Mouse (Mus musculus) intestine, postnatal 0 days (tissue): ENCODE results near the gene A530084C06Rik. TPM values are rescaled to one million over a fixed set of nuclear protein-coding genes. Genes with fewer than 3 reads are reported as not detected.

Experiments used
- ATAC-seq: fragments of 200-750 bp; cut with Nextera tagmentation; 2 replicates; pipeline ENCODE4 v1.8.0; 2017; ENCODE audit warnings: mild to moderate bottlenecking, moderate TSS enrichment, moderate library complexity
- H3K27ac ChIP-seq: fragments of 300-500 bp; sonication (generic); 2 replicates; pipeline ENCODE4 v1.5.1; 2014; ENCODE audit warnings: mild to moderate bottlenecking, low read depth, low read length, moderate library complexity
- H3K27me3 ChIP-seq: fragments of 300-500 bp; sonication (generic); replicated peaks from 2 replicates; pipeline ENCODE4 v1.6.1; 2014; ENCODE audit warnings: low read length, mixed read lengths; ENCODE audit not compliant: control insufficient read depth, insufficient read depth
- H3K36me3 ChIP-seq: fragments of 300-500 bp; sonication (generic); 2 replicates; pipeline ENCODE4 v1.6.1; 2014; ENCODE audit warnings: mild to moderate bottlenecking, moderate library complexity; ENCODE audit not compliant: control insufficient read depth, insufficient read depth
- H3K4me1 ChIP-seq: fragments of 300-500 bp; sonication (generic); replicated peaks from 2 replicates; pipeline ENCODE4 v1.6.1; 2014; ENCODE audit warnings: antibody characterized with exemption, low read length, mixed read lengths; ENCODE audit not compliant: control insufficient read depth, insufficient read depth
- H3K4me2 ChIP-seq: fragments of 300-500 bp; sonication (generic); replicated peaks from 2 replicates; pipeline ENCODE4 v1.6.1; 2014; ENCODE audit warnings: low read depth, mild to moderate bottlenecking, moderate library complexity
- H3K4me3 ChIP-seq: fragments of 300-500 bp; sonication (generic); 2 replicates; pipeline ENCODE4 v1.5.1; 2014; ENCODE audit warnings: low read depth, low read length
- H3K9ac ChIP-seq: fragments of 300-500 bp; sonication (generic); 2 replicates; pipeline ENCODE4 v1.6.1; 2014; ENCODE audit warnings: mild to moderate bottlenecking, low read depth, low read length
- H3K9me3 ChIP-seq: fragments of 300-500 bp; sonication (generic); 2 replicates; pipeline ENCODE4 v1.6.1; 2016; ENCODE audit warnings: mixed run types; ENCODE audit not compliant: control insufficient read depth
- CTCF ChIP-seq: sonication (generic); IDR thresholded peaks from 2 replicates; pipeline ENCODE4 v1.5.1; 2016; ENCODE audit warnings: low read depth, mild to moderate bottlenecking, control low read depth, antibody characterized with exemption, moderate library complexity
- WGBS: fragments of 180-500 bp; shearing (Covaris S2); extraction: QIAGEN DNeasy Blood & Tissue Kit; methylation state at CpG from one replicate; pipeline ENCODE4 v1.1.7; 2014; 5-methylcytosine and 5-hydroxymethylcytosine counted together
- polyA plus RNA-seq: library from polyadenylated mRNA; unstranded; fragments of >200 nt; fragmentation: Nextera tagmentation; extraction: Ambion mirVana; gene quantifications from 2 replicates; pipeline ENCODE4 v1.2.1, GENCODE M21; 2015

A530084C06Rik gene
- polyA plus RNA-seq, 1 experiment from 2014 or later = not detected

GRCm38 (mm10) chr13:31564394-31564793 is 5.3 kb upstream of the A530084C06Rik start:
- Histone ChIP-seq H3K4me1 (peaks cover 7% of the 10 kb centered on the region; the same call in 1 of the 2 replicates), H3K9ac (no peak overlapping the region), H3K9me3 (no peaks in the 10 kb centered on the region), H3K36me3 (no peaks in the 10 kb centered on the region), H3K27ac (no peak overlapping the region), H3K27me3 (peaks cover 11% of the 10 kb centered on the region; the same call in 1 of the 2 replicates), H3K4me3 (no peak overlapping the region), H3K4me2 (peak overlapping the region; percentile 6)
- ATAC-seq = no peak
- 42% methylated on average over 6 of the region's 6 CpGs for WGBS
- TF ChIP-seq CTCF = no peak

- peak; percentile 58 for ATAC-seq
- H3K4me1 ChIP-seq = no peaks in the 10 kb centered on the region; the same call in 1 of the 2 replicates
- peak overlapping the region; percentile 77 for H3K4me3 ChIP-seq
- TF ChIP-seq CTCF = peak; percentile 93
- no peaks in the 10 kb centered on the region for H3K36me3 ChIP-seq
- peak overlapping the region; percentile 98 for H3K4me2 ChIP-seq
- WGBS = under 1% methylated on average over 85 of the region's 92 CpGs
- H3K9me3 ChIP-seq = no peaks in the 10 kb centered on the region
- peak overlapping the region; percentile 87 for H3K9ac ChIP-seq
- H3K27ac ChIP-seq = peak overlapping the region; percentile 78
- H3K27me3 ChIP-seq = peaks cover 19% of the 10 kb centered on the region; the same call in 1 of the 2 replicates
Measured at GRCm38 (mm10) chr13:31559419-31560144, 449 bp upstream of the A530084C06Rik start.

GRCm38 (mm10) chr13:31557768-31558520 is 1.2 kb downstream of the A530084C06Rik start:
- peak; percentile 33 for TF ChIP-seq CTCF
- H3K4me3 ChIP-seq = peak overlapping the region; percentile 77
- H3K27me3 ChIP-seq = peaks cover 19% of the 10 kb centered on the region; the same call in 1 of the 2 replicates
- H3K36me3 ChIP-seq = no peaks in the 10 kb centered on the region
- ATAC-seq = peak; percentile 86
- no peaks in the 10 kb centered on the region for H3K9me3 ChIP-seq
- H3K9ac ChIP-seq = peak overlapping the region; percentile 87
- WGBS = under 1% methylated on average over 72 of the region's 73 CpGs
- peak overlapping the region; percentile 78 for H3K27ac ChIP-seq
- peak overlapping the region; percentile 98 for H3K4me2 ChIP-seq
- H3K4me1 ChIP-seq = no peaks in the 10 kb centered on the region; the same call in 1 of the 2 replicates

- H3K36me3 ChIP-seq = no peaks in the 10 kb centered on the region
- peak overlapping the region; percentile 78 for H3K27ac ChIP-seq
- H3K4me2 ChIP-seq = peak overlapping the region; percentile 98
- 12% methylated on average over 24 of the region's 24 CpGs for WGBS
- H3K27me3 ChIP-seq = peaks cover 19% of the 10 kb centered on the region; the same call in 1 of the 2 replicates
- H3K9ac ChIP-seq = peak overlapping the region; percentile 87
- H3K4me3 ChIP-seq = peak overlapping the region; percentile 77
- no peaks in the 10 kb centered on the region; the same call in 1 of the 2 replicates for H3K4me1 ChIP-seq
- TF ChIP-seq CTCF = no peak
- ATAC-seq = peak; percentile 31
- H3K9me3 ChIP-seq = no peaks in the 10 kb centered on the region
Measured at GRCm38 (mm10) chr13:31556964-31557767, 2.0 kb downstream of the A530084C06Rik start.

GRCm38 (mm10) chr13:31555834-31556233 is 3.3 kb downstream of the A530084C06Rik start, which contains the start of gene Foxq1:
Foxq1 (plus strand) TSS chr13:31556134.
- Histone ChIP-seq H3K9me3 (no peaks in the 10 kb centered on the region), H3K9ac (no peak within 1 kb of the TSS), H3K27me3 (peaks cover 19% of the 10 kb centered on the region; the same call in 1 of the 2 replicates), H3K4me1 (no peaks in the 10 kb centered on the region; the same call in 1 of the 2 replicates), H3K4me2 (peak within 1 kb of the TSS; percentile 98), H3K4me3 (peak within 1 kb of the TSS; percentile 77; the same call in 1 of the 2 replicates), H3K27ac (no peak within 1 kb of the TSS), H3K36me3 (no peaks in the 10 kb centered on the region)
- 97% methylated on average over 4 of the region's 4 CpGs for WGBS
- no peak for TF ChIP-seq CTCF
- no peak for ATAC-seq
